Mouse (Mus musculus): ENCODE data around the gene Tmem50b. TPM values are rescaled to one million over a fixed set of nuclear protein-coding genes. Genes with fewer than 3 reads are reported as not detected.

Gene Tmem50b
- polyA plus RNA-seq, 1 experiment from 2014 or later, result 41.4 TPM

DNA sequence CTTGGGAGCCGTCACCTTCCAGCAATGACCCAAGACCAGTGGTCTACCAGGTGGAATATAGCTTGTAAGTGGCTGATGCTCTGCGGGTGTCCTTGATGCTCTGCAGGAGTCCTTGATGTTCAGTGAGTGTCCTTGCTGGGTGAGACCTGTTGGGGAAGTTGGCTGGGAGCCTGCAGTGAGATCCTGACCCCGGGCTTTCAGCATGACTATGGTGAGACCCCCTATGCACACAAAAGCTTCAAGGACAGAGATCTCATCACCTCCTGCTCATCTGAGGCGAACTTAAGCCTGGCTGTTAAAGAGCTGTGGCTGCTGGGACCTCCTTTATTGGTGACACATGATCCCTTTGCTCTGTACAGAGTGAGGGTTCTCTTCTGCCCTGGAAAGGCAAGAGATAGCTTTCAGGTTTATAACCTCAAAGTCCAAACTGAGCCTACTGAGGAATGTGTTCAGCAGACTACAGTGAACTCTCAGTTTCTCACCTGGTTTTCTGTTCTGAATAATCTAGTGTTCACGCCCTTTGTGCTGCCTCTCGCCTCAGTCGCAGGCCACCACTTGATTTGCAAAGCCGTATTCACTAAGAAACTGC lies 42.5 kb downstream of the Tmem50b start:
- H3K9me3 ChIP-seq (replicated peaks), result no peaks in the 10 kb centered on the region
- H3K4me3 ChIP-seq, result no peak overlapping the region
- H3K36me3 ChIP-seq, result peaks cover 38% of the 10 kb centered on the region
- H3K27me3 ChIP-seq (ENCODE audit: low read depth, poor library complexity, severe bottlenecking), result no peaks in the 10 kb centered on the region
- H3K27ac ChIP-seq (replicated peaks), result no peak overlapping the region
- 83% methylated on average over 8 of the region's 8 CpGs for WGBS
- DNase-seq (ENCODE audit: low spot score), result no peak
- H3K4me1 ChIP-seq, result peaks cover 26% of the 10 kb centered on the region

DNA sequence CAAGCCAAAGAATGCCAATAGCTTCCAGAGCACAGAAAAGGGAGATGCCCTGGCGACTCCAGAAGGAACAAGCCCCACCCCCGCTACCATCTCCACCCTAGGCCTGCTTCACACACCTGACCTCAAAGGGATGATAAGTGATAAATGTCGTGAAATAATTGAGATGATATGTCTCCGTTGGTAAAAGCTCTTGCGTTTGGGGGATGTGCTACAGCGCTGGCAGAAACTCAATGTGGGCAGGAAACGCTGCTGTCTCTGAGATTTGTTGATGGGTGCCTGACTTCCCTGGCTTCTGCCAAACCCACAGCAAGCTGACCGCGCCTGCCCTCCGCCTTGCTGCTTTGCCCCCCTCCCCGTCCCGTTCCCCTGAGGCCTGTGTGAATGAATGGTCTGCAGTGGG lies 44.0 kb downstream of the Tmem50b start:
- Histone ChIP-seq H3K36me3 (peaks cover 29% of the 10 kb centered on the region), H3K9me3 (replicated peaks) (no peaks in the 10 kb centered on the region), H3K27ac (replicated peaks) (no peak overlapping the region), H3K27me3 (ENCODE audit: low read depth, poor library complexity, severe bottlenecking) (0 out of 2 replicates have a peak, but pooled peaks cover 2% of the 10 kb centered on the region), H3K4me3 (no peak overlapping the region), H3K4me1 (peaks cover 38% of the 10 kb centered on the region)
- WGBS, result 73% methylated on average over 12 of the region's 12 CpGs
- no peak for DNase-seq (ENCODE audit: low spot score)

DNA sequence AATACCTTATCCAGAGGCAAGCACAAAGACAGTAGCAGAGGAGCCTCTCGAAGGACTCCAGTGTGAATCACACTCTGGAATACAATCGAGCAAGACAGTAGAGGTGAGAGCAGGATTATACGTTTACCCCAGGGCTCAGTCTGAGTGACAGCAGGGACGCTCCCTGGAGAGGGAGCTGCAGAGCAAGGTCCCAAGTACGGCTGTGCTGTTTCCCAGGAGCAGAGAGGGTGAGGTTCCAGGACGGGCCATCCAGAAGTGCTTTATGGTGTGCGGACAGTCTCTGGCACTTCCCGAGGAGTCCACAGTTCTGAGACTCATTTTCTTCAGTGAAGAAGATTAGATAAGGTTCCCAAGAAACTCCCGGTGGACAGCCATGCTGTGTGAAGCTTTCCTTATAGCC lies 45.5 kb downstream of the Tmem50b start:
- peaks cover 14% of the 10 kb centered on the region; the same call in 1 of the 2 replicates for H3K27me3 ChIP-seq (ENCODE audit: low read depth, poor library complexity, severe bottlenecking)
- H3K4me3 ChIP-seq, result no peak overlapping the region
- peaks cover 52% of the 10 kb centered on the region for H3K4me1 ChIP-seq
- H3K36me3 ChIP-seq, result peaks cover 18% of the 10 kb centered on the region
- H3K9me3 ChIP-seq (replicated peaks), result no peaks in the 10 kb centered on the region
- WGBS, result 66% methylated on average over 9 of the region's 9 CpGs
- H3K27ac ChIP-seq (replicated peaks), result no peak overlapping the region
- DNase-seq (ENCODE audit: low spot score), result no peak

DNA sequence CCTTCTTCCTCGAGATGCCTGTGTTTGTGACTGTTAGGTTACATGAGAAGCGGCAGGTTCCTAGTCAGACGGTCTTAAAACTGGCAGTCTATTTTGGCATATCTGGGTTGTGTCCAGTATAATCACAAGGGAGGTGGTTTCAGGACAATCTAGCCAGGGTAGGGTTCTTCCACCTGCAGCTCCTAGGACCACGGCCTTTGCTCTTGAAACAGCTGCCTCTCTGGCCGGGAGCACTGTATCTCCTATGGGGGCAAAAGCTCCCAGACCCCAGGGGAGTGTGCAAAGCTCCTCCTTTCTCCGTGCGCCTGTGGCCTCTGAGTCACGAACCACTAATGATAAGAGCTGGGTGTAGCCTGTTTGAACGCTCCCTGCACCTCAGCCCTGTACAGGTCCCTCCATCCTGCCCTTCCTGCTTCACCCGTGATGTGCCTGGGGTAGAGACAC lies 46.5 kb downstream of the Tmem50b start:
- Histone ChIP-seq H3K27ac (replicated peaks) (no peak overlapping the region), H3K4me3 (no peak overlapping the region), H3K9me3 (replicated peaks) (no peaks in the 10 kb centered on the region), H3K36me3 (peaks cover 15% of the 10 kb centered on the region), H3K4me1 (peaks cover 60% of the 10 kb centered on the region), H3K27me3 (ENCODE audit: low read depth, poor library complexity, severe bottlenecking) (peaks cover 18% of the 10 kb centered on the region)
- DNase-seq (ENCODE audit: low spot score), result no peak
- WGBS, result 82% methylated on average over 10 of the region's 10 CpGs

DNA sequence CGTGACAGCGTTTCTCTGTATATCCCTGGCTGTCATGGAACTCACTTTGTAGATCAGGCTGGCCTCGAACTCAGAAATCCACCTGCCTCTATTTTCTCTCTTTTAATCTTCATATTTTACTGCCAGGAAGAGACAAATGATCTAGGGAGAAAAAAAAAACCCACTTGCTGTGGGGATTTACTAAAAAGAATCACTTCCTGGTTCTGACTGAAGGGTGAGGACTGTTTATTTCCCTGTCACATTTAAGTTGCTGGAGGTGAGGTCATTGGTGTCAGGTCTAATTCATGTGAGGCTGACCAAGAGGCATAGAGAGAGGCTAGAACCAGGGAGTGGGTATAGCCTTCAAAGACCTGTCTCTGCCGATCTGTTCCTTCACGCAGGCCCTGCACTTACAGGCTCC lies 48.0 kb downstream of the Tmem50b start:
- H3K36me3 ChIP-seq, result 0 out of 2 replicates have a peak, but pooled peaks cover under 1% of the 10 kb centered on the region
- no peak for DNase-seq (ENCODE audit: low spot score)
- H3K27me3 ChIP-seq (ENCODE audit: low read depth, poor library complexity, severe bottlenecking), result peaks cover 28% of the 10 kb centered on the region
- 63% methylated on average over 5 of the region's 5 CpGs for WGBS
- peaks cover 60% of the 10 kb centered on the region for H3K4me1 ChIP-seq
- no peak overlapping the region for H3K4me3 ChIP-seq
- H3K9me3 ChIP-seq (replicated peaks), result no peaks in the 10 kb centered on the region
- H3K27ac ChIP-seq (replicated peaks), result peak overlapping the region; percentile 17; the same call in 1 of the 2 replicates

GRCm38 (mm10) chr16:91548996-91549395 lies 48.6 kb downstream of the Tmem50b start:
- 82% methylated on average over 2 of the region's 2 CpGs for WGBS
- no peak for DNase-seq (ENCODE audit: low spot score)
- Histone ChIP-seq H3K27me3 (ENCODE audit: low read depth, poor library complexity, severe bottlenecking) (peaks cover 28% of the 10 kb centered on the region), H3K36me3 (no peaks in the 10 kb centered on the region), H3K9me3 (replicated peaks) (no peaks in the 10 kb centered on the region), H3K4me3 (no peak overlapping the region), H3K27ac (replicated peaks) (no peak overlapping the region), H3K4me1 (peaks cover 58% of the 10 kb centered on the region)

DNA sequence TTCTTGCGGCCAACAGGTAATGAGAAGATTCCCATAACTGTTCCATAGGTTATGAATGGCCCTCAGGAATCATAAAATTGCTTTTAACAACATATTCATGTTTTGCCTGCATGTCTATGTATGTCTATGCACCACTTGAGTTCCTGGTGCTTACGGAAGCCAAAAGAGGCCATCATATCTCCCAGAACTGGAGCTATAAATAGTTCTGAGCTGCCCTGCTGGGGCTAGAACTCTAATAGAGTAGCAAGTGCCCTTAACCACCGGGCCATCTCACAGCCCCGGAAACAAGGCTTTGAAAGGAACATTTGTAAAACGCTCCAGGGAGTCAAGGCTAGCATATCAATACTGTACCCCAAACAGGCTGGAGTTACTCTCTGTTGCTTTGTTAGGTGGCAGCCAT lies 49.0 kb downstream of the Tmem50b start:
- Histone ChIP-seq H3K36me3 (no peaks in the 10 kb centered on the region), H3K4me1 (peaks cover 54% of the 10 kb centered on the region), H3K27me3 (ENCODE audit: low read depth, poor library complexity, severe bottlenecking) (peaks cover 28% of the 10 kb centered on the region), H3K4me3 (no peak overlapping the region), H3K27ac (replicated peaks) (no peak overlapping the region), H3K9me3 (replicated peaks) (no peaks in the 10 kb centered on the region)
- 63% methylated on average over 5 of the region's 5 CpGs for WGBS
- DNase-seq (ENCODE audit: low spot score), result no peak

GRCm38 (mm10) chr16:91547974-91548373 lies 49.6 kb downstream of the Tmem50b start:
- peaks cover 49% of the 10 kb centered on the region for H3K4me1 ChIP-seq
- peaks cover 28% of the 10 kb centered on the region for H3K27me3 ChIP-seq (ENCODE audit: low read depth, poor library complexity, severe bottlenecking)
- no peak for DNase-seq (ENCODE audit: low spot score)
- no peaks in the 10 kb centered on the region for H3K9me3 ChIP-seq (replicated peaks)
- H3K4me3 ChIP-seq, result peak overlapping the region; percentile 79
- H3K27ac ChIP-seq (replicated peaks), result no peak overlapping the region
- no peaks in the 10 kb centered on the region for H3K36me3 ChIP-seq
- 67% methylated on average over 5 of the region's 5 CpGs for WGBS

DNA sequence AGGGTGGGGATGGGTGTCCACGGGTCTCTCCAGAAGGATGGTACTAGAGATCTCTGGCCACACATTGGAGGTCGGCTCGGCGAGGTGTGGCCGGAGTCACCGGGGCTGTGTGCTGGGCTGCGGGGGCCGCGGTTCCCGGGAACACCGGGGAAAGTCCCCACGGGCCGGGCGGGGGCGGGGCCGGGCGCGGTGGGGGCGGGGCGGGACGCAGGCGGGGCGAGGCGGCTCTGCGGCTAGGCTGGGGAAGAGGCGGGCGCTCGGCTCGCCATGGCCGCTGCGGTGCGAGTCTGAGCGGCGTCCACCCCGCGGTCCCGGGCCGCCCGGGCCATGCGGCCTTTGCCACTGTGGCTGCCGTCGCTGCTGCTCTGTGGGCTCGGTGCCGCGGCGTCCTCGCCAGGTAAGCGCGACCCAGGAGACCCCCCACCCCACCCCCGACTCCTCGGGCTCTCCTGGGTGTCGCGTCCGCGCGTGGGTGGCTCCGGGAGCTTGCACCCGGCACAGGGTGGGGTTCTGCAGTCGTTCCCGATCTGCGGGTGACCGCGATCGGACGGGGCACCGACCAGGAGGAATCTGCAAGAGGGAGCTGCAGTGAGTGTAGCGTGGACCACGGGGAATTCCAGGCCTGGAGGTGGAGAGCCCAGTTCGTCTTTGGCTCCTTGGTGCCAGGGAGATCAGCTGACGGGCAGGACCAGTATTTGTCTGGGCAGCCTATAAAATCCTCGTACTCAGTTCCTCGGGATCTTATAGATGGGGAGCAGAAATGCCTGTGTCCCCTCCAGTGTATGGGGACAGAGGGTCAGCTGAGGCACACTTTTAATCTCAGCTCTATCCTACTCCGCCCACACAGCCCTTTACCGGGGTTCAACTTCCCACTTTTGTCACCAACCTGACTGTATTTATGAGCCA lies 50.5 kb downstream of the Tmem50b start, which contains the start of gene Ifngr2:
Gene Ifngr2 (plus strand): TSS at position 237 of the 906 bp plus-strand sequence.
- Histone ChIP-seq H3K4me1 (peaks cover 49% of the 10 kb centered on the region), H3K4me3 (peak within 1 kb of the TSS; percentile 79), H3K36me3 (no peaks in the 10 kb centered on the region), H3K27me3 (ENCODE audit: low read depth, poor library complexity, severe bottlenecking) (peaks cover 28% of the 10 kb centered on the region), H3K9me3 (replicated peaks) (no peaks in the 10 kb centered on the region), H3K27ac (replicated peaks) (peak within 1 kb of the TSS; percentile 93)
- peak; percentile 72 for DNase-seq (ENCODE audit: low spot score)
- under 1% methylated on average over 71 of the region's 74 CpGs for WGBS

DNA sequence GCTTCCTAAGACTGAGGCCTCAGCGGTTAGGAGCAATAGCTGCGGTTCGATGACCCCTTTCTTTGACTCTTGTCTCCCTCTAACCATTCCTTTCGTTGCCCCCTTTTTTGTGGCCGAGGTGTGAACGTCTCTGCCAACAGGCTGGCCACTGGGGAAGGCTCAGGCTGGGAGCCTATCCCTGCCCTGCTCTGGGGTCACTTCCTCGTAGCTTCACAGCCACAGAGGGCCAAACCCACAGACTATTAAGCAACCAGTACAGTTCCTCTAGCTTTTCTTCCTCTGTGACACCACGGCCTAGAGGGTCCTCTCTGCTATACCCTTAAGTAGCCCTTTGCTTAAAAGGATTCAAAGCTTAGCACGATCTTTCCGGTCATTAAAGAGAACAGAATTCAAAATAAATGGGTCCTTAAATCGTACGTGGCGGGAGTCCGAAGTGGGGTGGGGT lies 51.2 kb downstream of the Tmem50b start:
- Histone ChIP-seq H3K4me3 (peak overlapping the region; percentile 79), H3K9me3 (replicated peaks) (no peaks in the 10 kb centered on the region), H3K4me1 (peaks cover 49% of the 10 kb centered on the region), H3K36me3 (no peaks in the 10 kb centered on the region), H3K27ac (replicated peaks) (peak overlapping the region; percentile 93), H3K27me3 (ENCODE audit: low read depth, poor library complexity, severe bottlenecking) (peaks cover 28% of the 10 kb centered on the region)
- whole genome bisulfite sequencing, result 18% methylated on average over 14 of the region's 14 CpGs
- DNase-seq (ENCODE audit: low spot score), result peak; percentile 37

- no peaks in the 10 kb centered on the region for H3K36me3 ChIP-seq
- peaks cover 34% of the 10 kb centered on the region for H3K27me3 ChIP-seq (ENCODE audit: low read depth, poor library complexity, severe bottlenecking)
- no peaks in the 10 kb centered on the region for H3K9me3 ChIP-seq (replicated peaks)
- no peak overlapping the region for H3K27ac ChIP-seq (replicated peaks)
- H3K4me1 ChIP-seq, result peaks cover 47% of the 10 kb centered on the region
- 69% methylated on average over 10 of the region's 10 CpGs for WGBS
- no peak for DNase-seq (ENCODE audit: low spot score)
- H3K4me3 ChIP-seq, result no peak overlapping the region
These were observed 51.9 kb downstream of the Tmem50b start for GRCm38 (mm10) chr16:91545597-91546281.

- H3K27me3 ChIP-seq (ENCODE audit: low read depth, poor library complexity, severe bottlenecking), result peaks cover 34% of the 10 kb centered on the region
- H3K36me3 ChIP-seq, result no peaks in the 10 kb centered on the region
- no peak overlapping the region for H3K4me3 ChIP-seq
- H3K4me1 ChIP-seq, result peaks cover 33% of the 10 kb centered on the region
- H3K9me3 ChIP-seq (replicated peaks), result no peaks in the 10 kb centered on the region
- 88% methylated on average over 1 of the region's 1 CpGs for WGBS
- no peak overlapping the region for H3K27ac ChIP-seq (replicated peaks)
- DNase-seq (ENCODE audit: low spot score), result no peak
These were observed 54.0 kb downstream of the Tmem50b start for GRCm38 (mm10) chr16:91543619-91544018.
